Mouse (Mus musculus) cerebellum, adult 9-10 months (tissue): Measurements from ENCODE around the gene Snx29.

Experiments used
- DNase-seq: peaks from one replicate; pipeline ENCODE4 v3.0.0; 2022

The Snx29 gene

DNA sequence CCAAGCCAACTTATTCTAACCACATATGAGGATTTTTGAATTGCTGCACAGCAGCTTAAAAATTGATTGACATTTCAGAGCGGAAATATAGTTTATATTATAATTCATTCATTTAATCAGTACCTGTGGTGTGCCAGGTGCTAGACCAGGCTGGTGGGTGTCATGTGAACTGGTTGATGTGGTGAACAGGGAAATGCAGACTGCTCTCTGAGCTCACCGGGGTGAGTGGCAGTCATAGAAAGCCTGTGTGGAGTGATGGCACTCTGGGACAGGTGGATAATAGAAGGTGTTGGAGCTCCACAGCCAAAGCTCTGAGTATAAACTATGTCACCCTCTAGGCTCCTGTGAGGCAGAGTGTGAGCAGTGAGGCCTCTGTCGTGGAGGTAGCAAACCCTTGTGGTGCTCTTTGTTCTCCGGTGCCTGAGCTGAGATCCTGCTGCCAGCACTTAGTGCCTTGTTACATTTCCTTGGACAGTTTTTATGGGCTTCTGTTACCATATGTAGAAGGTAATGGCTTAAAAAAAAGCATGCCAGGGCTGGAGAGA is 324.1 kb downstream of the Snx29 start:
- no peak for DNase-seq

GRCm38 (mm10) chr16:11648169-11648688 is 325.5 kb downstream of the Snx29 start:
- no peak for DNase-seq

GRCm38 (mm10) chr16:11652686-11653366 is 330.1 kb downstream of the Snx29 start:
- no peak for DNase-seq

- DNase-seq = no peak
Observed at GRCm38 (mm10) chr16:11655893-11656292, 333.2 kb downstream of the Snx29 start.

DNA sequence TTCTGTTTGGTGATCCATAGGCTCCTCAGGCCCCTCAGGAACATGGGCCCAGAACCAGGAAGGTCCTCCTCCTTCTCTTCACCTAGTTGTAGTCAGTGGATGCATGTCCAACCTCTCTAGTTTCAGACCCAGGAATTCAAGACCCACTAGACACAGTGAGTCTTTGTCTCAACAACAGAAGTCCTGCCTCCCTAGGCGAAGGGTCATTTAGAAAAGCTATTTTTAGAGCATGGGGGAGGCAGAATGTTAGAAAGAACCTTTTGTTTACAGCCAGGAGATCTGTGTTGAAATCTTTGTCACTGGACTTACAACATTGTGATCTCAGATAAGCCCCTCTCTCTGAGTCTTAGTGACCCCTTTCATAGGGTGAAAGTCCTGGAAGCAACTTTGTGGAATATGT is 334.4 kb downstream of the Snx29 start:
- no peak for DNase-seq

DNA sequence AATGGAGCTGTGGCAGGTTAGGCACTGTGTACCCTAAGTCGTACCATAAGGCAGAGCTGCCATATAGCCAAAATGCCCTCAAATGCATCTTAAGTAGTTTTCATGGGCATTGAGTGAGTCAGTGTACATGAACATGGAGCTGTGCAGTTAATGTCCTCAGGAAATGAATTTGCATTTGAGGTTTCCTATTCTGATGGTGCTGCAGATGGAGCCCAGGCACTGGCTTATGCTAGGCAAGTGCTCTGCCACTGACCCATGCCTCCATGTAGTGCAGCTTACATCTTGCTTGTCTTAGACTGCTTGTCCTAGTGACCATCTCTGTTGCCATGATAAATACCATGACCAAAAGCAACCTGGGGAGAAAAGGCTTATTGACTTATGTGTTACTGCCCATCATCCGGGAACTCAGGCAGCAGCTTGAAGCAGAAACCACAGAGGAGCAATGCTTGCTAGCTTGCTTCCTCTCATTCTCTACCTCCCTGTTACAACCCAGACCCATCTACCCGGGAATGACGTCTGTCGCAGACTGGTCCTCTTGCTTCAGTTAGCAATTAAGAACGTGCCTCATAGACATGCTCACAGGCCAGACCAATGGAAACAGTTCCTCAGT is 336.5 kb downstream of the Snx29 start:
- DNase-seq = no peak

- no peak for DNase-seq
Observed at GRCm38 (mm10) chr16:11664896-11665705, 342.4 kb downstream of the Snx29 start.

DNA sequence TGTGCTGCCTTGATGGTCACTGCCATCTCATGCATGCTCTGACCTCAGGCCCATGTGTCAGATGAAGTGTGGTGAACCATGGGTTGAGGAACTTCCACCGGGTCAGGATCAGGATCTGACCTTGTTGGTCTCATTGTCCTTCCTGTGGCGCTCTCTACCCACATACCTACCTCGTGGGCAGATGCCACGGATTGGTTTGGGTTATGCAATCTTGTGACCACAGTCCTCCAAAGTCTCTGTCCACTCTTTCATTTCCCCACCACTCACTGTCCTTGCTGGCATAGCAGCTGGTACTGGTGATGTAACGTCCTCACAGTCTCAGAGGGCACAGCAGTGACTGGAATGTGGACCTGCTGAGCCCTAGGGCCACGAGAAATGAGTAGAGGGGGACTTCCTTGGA is 343.2 kb downstream of the Snx29 start:
- no peak for DNase-seq

- DNase-seq = no peak
Observed at GRCm38 (mm10) chr16:11668375-11668774, 345.7 kb downstream of the Snx29 start.

GRCm38 (mm10) chr16:11668878-11669277 is 346.2 kb downstream of the Snx29 start:
- no peak for DNase-seq

DNA sequence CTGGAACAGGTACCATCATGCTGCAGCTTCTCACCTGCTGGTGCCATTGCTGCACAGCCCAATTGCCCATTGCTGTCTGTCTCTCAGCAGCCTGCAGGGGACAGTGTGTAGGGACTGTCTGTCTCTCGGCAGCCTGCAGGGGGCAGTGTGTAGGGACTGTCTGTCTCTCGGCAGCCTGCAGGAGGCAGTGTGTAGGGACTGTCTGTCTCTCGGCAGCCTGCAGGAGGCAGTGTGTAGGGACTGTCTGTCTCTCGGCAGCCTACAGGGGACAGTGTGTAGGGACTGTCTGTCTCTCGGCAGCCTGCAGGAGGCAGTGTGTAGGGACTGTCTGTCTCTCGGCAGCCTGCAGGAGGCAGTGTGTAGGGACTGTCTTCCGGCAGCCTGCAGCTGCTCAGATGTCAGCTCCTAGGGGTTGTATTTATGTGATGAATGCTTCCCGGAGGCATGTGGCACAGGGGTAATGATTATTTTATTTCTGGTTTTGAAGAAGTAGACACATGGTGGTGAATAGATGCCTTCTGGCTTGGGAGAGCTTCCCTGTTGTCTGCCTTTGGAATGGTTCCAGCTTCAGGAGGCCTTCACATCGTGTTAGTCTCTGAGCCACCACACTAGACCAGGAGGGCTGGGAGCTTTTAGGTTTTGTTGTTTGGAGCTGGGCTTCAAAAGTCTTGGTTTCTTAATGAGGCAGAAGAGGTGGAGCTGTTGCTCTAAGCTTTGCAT is 347.7 kb downstream of the Snx29 start:
- peak; percentile 84 for DNase-seq

DNA sequence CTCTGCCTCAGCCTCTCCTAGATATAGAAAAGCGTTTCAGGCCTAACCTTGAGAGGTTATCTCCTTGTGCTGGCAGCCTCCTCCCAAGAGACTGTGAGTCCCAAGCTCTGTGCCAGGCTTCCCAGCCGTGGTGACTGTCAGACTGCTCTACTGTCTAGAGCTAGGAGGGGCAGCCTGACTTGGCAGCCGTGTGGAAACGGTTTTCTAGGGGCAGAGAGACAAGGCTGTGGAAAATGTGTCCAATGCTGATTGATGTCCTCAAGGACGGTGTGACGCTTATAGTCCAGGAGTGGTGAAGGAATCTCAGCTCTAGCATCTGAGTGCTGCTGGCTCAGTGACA is 348.2 kb downstream of the Snx29 start:
- DNase-seq = no peak

DNA sequence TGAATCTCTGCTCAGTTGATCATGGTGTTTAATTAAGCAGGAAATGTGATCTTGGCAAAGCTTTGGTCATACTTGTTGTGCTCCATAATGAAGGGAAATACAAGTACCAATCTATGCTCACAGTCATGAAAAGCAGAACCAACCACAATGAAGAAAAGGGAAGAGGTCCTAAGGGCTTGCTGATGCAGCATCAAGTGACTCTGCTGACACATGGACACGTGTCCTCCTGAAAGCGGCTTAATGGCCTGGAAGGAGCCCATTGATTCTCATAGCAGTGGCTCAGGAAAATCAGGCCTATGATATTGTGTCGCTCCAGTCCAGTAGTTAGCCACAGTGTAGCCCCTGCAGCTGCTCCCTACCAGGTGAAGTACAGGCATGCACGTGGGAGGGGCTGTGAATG is 353.3 kb downstream of the Snx29 start:
- DNase-seq = no peak

GRCm38 (mm10) chr16:11685264-11685663 is 362.6 kb downstream of the Snx29 start:
- DNase-seq = no peak

- no peak for DNase-seq
Observed at GRCm38 (mm10) chr16:11685735-11686340, 363.1 kb downstream of the Snx29 start.

DNA sequence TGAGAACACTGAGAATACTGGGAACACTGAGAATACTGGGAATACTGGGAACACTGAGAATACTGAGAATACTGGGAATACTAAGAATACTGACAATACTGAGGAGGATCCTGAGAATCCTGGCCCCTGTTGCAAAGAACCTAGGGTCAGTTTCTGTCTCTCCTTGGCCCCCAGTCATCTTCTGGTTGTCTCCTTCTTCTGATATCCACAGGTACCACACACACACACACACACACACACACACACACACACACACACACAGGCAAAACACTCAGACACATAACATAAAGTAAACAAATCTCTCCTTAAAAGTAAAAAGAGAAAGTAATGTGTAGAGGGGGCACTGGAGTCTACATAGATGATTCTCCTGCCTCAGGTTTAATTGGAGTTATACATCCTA is 365.1 kb downstream of the Snx29 start:
- DNase-seq = no peak

- no peak for DNase-seq
Observed at GRCm38 (mm10) chr16:11688281-11689005, 365.7 kb downstream of the Snx29 start.

GRCm38 (mm10) chr16:11690097-11690496 is 367.4 kb downstream of the Snx29 start:
- no peak for DNase-seq

GRCm38 (mm10) chr16:11690756-11691155 is 368.0 kb downstream of the Snx29 start:
- DNase-seq = no peak

GRCm38 (mm10) chr16:11691487-11692200 is 368.9 kb downstream of the Snx29 start:
- peak; percentile 49 for DNase-seq

DNA sequence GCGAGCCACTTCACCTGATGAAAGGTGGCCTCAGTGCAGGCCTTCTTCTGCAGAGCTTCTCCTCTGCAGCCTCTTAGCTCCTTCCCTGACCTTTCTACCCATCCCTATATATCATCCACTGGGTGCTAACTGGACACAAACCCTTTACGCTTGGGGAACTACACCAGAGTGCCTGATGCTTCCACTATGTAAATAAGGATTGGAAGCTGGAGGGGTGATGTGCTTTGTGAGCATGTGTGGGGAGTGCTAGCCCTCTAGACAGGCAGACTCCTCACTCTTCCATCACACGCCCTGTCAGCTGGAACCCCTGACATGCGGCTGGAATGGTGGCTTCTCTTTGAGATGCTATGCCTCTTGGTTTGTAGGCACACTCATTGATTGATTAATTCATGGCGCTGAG is 370.0 kb downstream of the Snx29 start:
- no peak for DNase-seq
